Mouse (Mus musculus): ENCODE data around the gene Rasgef1b.

Gene Rasgef1b

DNA sequence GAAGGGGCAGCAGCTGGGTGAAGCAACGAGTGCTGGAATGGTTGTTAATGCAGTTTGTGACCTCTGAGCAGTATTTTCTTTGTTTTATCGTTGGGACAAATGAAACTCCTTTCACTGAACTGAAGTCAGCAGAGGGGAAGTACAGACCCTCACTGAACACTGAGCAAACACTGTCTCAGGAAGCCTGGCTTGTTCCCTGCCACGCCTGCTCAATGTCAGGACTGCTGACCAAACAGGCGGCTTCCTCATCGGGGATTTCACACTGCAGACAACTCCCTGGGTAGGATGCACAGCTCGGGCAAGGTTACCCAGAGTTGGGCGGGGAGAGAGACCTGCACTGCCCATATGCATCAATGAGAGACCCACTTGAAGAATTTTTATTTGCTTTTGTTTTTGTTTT lies 353.1 kb downstream of the Rasgef1b start:
- no peak for DNase-seq (ENCODE audit: low read depth, low spot score)

DNA sequence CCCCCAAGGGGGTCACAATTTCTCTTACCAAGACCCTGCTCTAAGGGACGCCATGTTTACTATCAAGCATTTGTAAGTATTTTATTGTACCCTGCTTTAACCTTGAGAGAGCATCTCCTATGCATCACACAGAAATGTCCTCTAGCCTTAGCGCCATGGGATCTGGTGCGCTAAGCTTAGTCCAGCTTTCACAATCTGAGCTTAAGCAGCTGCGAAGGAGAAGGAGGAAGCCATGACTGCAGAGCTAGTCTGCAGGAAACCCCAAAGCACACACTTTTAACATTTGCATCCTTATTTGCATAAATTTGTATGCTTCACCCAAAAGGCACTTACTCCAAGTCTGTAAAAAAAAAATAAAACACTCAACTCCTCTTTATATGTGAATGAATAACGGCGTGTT lies 354.4 kb downstream of the Rasgef1b start:
- no peak for DNase-seq (ENCODE audit: low read depth, low spot score)

DNA sequence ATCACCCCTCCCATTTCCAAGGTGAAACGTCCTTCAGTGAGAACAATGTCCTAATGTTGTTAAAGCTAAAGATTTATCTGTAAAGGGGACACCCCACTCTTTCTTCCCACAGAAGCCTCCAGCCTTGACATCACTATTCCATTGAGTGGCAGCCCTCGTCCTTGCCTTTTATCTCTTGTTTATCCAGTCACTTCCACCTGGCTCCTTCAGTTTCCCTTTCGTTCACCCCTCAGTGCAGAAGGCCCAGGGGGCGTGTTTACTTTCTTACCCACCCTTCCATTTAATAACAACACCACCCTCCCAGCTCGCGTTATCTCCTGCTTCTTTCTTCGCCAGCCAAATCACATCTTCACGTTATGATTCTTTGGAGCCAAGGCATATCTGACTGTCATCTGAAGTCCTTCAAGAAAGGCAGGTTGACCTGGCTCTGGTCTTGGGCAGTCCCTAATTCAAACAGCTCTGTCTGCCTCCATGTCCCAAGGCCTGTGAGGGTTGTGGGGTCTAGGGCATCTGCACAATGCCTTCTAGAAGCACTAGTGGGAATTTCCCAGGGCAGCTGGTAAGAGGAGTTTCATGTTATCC lies 355.2 kb downstream of the Rasgef1b start:
- DNase-seq (ENCODE audit: low read depth, low spot score) = no peak

- no peak for DNase-seq (ENCODE audit: low read depth, low spot score)
Measured at GRCm38 (mm10) chr5:99370636-99371035, 358.2 kb downstream of the Rasgef1b start.

- DNase-seq (ENCODE audit: low read depth, low spot score) = no peak
Measured at GRCm38 (mm10) chr5:99369256-99369655, 359.6 kb downstream of the Rasgef1b start.

DNA sequence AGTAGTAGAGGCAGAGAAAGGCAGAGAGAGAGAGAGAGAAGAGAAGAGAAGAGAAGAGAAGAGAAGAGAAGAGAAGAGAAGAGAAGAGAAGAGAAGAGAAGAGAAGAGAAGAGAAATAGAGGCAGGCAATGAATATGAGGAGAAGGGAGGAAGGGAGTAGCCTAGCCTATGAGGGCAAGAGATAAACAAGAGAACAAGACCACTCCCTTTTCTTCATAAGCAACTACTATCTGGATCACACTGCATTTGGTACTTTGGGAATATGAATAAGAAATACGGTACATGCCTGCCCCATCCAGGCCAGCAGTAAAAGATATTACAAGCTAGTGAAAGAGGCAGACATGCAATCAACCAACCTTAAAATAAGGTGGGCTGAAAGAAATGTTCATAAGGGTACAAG lies 360.2 kb downstream of the Rasgef1b start:
- DNase-seq (ENCODE audit: low read depth, low spot score) = no peak

DNA sequence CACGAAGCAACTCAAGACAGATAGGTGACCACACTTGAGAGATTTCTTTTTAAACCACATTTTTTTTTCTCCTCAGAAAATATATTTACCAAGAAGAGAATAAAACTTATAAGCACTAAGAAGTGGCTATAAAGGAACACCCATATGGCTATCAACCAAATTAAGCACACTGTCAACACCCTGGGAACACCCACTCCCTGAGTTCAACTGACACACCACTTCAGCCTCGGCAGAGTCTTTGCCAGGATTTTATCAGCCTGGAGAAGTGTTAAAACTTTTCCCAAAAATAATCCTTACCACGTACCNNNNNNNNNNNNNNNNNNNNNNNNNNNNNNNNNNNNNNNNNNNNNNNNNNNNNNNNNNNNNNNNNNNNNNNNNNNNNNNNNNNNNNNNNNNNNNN lies 368.3 kb downstream of the Rasgef1b start:
- DNase-seq (ENCODE audit: low read depth, low spot score) = no peak

GRCm38 (mm10) chr5:99359251-99359650 lies 369.6 kb downstream of the Rasgef1b start:
- DNase-seq (ENCODE audit: low read depth, low spot score) = no peak

DNA sequence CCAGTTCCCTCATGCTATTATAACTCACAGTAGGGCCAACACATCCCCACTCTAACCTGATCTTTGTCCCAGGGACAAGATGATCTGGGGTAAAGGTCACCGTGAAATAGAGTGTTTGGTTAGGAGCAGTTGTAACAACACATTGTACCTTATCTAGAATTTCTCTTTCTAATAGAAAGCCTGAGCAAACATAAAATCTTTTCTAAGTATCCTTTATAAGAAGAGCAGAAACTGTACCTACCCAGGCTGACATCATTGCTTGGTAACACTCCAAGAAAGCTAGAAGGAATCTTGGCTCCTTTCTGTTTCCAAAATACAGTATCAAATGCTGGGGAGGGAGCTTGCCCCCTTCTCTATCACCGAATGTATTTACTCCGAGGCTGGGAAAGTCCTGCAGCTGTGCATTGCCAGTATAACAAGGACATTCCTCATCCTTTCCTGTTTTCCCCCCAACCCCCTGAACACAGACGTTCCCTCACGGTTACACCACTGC lies 374.2 kb downstream of the Rasgef1b start:
- DNase-seq (ENCODE audit: low read depth, low spot score) = no peak

GRCm38 (mm10) chr5:99350030-99350429 lies 378.8 kb downstream of the Rasgef1b start:
- DNase-seq (ENCODE audit: low read depth, low spot score) = no peak

GRCm38 (mm10) chr5:99348257-99348849 lies 380.5 kb downstream of the Rasgef1b start:
- DNase-seq (ENCODE audit: low read depth, low spot score) = no peak

DNA sequence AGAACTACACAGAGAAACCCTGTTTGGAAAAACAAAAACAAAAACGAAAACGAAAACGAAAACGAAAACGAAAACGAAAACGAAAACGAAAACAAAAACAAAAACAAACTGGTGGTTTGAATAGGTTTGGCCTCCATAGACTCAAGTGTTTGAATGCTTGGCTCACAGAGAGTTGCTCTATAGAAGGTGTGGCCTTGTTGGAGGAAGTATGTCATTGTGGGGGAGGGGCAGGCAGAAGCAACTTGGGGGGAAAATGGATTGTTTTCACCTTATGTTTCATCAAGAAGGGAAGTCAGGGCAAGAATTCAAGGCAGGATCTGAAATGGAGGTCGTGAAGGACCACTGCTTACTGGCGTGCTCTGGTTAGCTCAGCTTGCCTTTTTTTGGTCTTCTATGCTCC lies 386.3 kb downstream of the Rasgef1b start:
- no peak for DNase-seq (ENCODE audit: low read depth, low spot score)

GRCm38 (mm10) chr5:99340311-99340989 lies 388.4 kb downstream of the Rasgef1b start:
- no peak for DNase-seq (ENCODE audit: low read depth, low spot score)

DNA sequence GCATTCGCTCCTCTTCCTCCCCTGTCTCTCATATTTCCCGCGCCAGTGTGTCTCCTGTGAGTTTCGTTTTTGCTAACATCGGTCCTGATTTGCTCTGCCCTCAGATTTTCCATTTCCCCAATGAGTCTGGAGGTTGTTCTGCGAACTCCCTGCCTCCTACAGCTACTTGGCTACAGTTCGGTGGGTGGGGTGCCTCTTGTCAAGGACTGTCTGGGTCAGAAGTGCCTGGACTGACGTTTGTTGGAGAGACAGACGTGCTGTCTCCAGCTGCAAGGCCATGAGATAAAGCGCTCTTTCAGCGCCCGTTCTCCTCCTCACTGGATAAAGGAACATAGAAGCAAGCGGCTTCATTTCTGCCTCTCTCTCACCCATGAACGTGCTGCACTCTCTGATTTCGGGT lies 389.1 kb downstream of the Rasgef1b start:
- peak; percentile 1 for DNase-seq (ENCODE audit: low read depth, low spot score)

DNA sequence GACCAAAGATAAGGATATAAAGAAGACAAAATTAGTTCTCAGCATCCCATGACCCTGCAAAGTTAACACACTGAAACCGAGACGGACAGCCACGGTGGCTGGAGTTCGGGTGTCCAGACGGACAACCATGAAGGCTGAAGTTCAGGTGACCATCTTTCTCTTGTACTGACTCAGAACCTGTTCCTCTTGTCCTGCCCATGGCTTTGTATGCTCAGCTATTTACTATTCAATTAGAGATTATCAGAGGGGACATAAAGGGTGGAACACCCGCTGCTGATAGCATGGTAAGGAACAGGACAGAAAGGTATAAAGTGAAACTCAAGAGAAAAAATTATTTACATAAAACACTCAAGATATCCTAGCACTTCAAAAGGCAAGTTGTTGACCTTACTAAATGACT lies 390.0 kb downstream of the Rasgef1b start:
- DNase-seq (ENCODE audit: low read depth, low spot score) = no peak

GRCm38 (mm10) chr5:99336427-99336826 lies 392.4 kb downstream of the Rasgef1b start:
- no peak for DNase-seq (ENCODE audit: low read depth, low spot score)

- DNase-seq (ENCODE audit: low read depth, low spot score) = no peak
Measured at GRCm38 (mm10) chr5:99334017-99334416, 394.8 kb downstream of the Rasgef1b start.

DNA sequence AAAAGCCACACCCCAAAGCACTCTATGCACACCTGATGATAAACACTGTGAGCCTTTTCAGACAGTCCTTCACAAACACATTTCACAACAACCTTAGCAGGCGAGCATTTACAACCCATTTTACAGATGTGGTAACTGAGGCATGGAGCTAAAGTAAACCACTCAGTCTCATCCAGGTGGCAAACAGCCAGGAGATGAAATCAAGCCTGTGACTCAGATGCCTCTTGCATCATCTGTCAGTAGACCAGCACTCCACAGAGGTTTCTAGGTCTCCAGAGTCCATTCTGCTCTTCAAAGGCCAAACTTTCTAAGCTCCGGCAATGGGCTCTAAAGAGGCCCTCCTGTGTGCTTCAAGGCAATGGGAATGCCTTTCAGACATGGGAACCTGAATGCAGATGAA lies 396.8 kb downstream of the Rasgef1b start:
- DNase-seq (ENCODE audit: low read depth, low spot score) = no peak

GRCm38 (mm10) chr5:99329065-99329464 lies 399.8 kb downstream of the Rasgef1b start:
- no peak for DNase-seq (ENCODE audit: low read depth, low spot score)

DNA sequence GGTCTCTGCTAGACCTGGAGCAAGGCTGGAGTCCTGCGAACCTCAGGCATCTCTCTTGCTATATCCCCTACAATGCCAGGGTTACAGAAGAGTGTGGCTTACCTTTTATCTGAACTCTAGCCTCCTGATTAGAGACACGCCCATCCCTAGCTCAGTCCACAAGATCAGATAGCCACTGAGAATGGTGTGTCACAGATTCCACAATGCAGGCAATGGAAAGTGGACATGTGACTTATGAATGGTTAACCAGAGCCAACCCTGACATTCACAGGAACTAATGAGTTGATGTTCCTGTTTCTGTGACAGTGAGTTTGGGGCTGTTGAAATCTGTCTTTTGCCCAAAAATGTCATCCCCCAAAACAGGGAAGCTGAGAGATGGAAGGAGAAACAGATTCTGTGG lies 401.8 kb downstream of the Rasgef1b start:
- DNase-seq (ENCODE audit: low read depth, low spot score) = no peak

- no peak for DNase-seq (ENCODE audit: low read depth, low spot score)
Measured at GRCm38 (mm10) chr5:99325301-99325700, 403.6 kb downstream of the Rasgef1b start.

- DNase-seq (ENCODE audit: low read depth, low spot score) = no peak
Measured at GRCm38 (mm10) chr5:99320783-99321182, 408.1 kb downstream of the Rasgef1b start.

DNA sequence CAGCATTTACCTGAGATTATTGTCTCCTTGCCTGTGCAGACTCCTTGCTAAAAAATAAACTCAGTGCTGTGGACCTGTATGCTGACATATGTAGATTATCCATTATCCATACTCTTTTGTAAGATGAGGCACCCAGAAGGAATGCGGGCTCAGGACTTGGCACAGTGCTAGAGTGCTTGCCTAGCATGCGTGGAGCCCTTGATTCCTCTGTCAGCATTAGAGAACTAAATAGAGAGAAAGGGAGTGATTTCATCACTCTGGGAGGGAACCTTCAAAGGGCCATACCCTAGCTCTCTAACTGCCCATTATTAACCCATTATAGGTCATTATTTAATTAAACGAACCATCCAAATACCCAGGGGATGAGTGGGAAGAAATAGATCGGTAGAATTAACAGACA lies 430.9 kb downstream of the Rasgef1b start:
- DNase-seq (ENCODE audit: low read depth, low spot score) = no peak

Measured in R1 (cell line).